Comparison of ENCODE assay signal across 8 mouse cellular contexts in genomic region chr5:3300801-3301457, GRCm38 (mm10). TPM values are rescaled to one million over a fixed set of nuclear protein-coding genes. Genes with fewer than 3 reads are reported as not detected.
DNase-seq lines count a peak whose midpoint lies in the region; ATAC-seq lines count a peak whose summit lies in the region.

No protein-coding gene starts in this region.

- peak; percentile 98 for ATAC-seq in megakaryocyte, adult 5-6 weeks (ENCODE audit: poor library complexity, severe bottlenecking)
- no peak for ATAC-seq in midbrain, embryonic 15.5 days (replicated peaks)

- H3K27me3 ChIP-seq in forebrain, embryonic 10.5 days (ENCODE audit: poor library complexity, severe bottlenecking): no peaks in the 10 kb centered on the region
- H3K27me3 ChIP-seq in midbrain, embryonic 15.5 days (replicated peaks): no peaks in the 10 kb centered on the region

- no peak overlapping the region for H3K4me2 ChIP-seq in midbrain, embryonic 15.5 days

- peak; percentile 21 to 36 for DNase-seq in urinary bladder, postnatal 36 days (ENCODE audit: low spot score in 2 of 2)
- no peak for DNase-seq in urinary bladder, adult 2 months (ENCODE audit: low spot score)
- DNase-seq in c-Kit-positive CD71-positive TER-119-negative erythroid progenitor cells, embryonic 14.5 days (ENCODE audit: low read depth): peak; percentile 2
- DNase-seq in cerebellum, adult 9-11 months: no peak
- DNase-seq in forebrain, embryonic 10.5 days (ENCODE audit: extremely low spot score, low spot score): no peak
- no peak for DNase-seq in kidney, adult 9 months

- H3K9me3 ChIP-seq in forebrain, embryonic 10.5 days: 0 out of 2 replicates have a peak, but pooled peaks cover 4% of the 10 kb centered on the region
- H3K9me3 ChIP-seq in midbrain, embryonic 15.5 days: no peaks in the 10 kb centered on the region

- no peak overlapping the region for H3K4me3 ChIP-seq in forebrain, embryonic 10.5 days
- H3K4me3 ChIP-seq in midbrain, embryonic 15.5 days: no peak overlapping the region

- 87% methylated on average over 12 of the region's 12 CpGs for WGBS in forebrain, embryonic 10.5 days
- 84% methylated on average over 12 of the region's 12 CpGs for WGBS in midbrain, embryonic 15.5 days

- no peak overlapping the region for H3K27ac ChIP-seq in forebrain, embryonic 10.5 days
- H3K27ac ChIP-seq in midbrain, embryonic 15.5 days: no peak overlapping the region

- H3K36me3 ChIP-seq in forebrain, embryonic 10.5 days (replicated peaks): no peaks in the 10 kb centered on the region
- H3K36me3 ChIP-seq in midbrain, embryonic 15.5 days (replicated peaks): no peaks in the 10 kb centered on the region

- no peaks in the 10 kb centered on the region for H3K4me1 ChIP-seq in forebrain, embryonic 10.5 days
- H3K4me1 ChIP-seq in midbrain, embryonic 15.5 days: no peaks in the 10 kb centered on the region

- no peak overlapping the region for H3K9ac ChIP-seq in midbrain, embryonic 15.5 days

RNA-seq across cellular contexts. Expression of gene Cdk6, which starts 40.4 kb away (rescaled TPM):
- 8.1 and 9.3 TPM in 2 replicates for polyA plus RNA-seq in urinary bladder, adult 2 months (2012; rRNA removed)
- total RNA-seq in megakaryocyte, adult 5-6 weeks (2015): 17.9 TPM in 2 replicates
- total RNA-seq in megakaryocyte, adult 5-6 weeks (2017): 9.7 and 18.8 TPM in 2 replicates
- polyA plus RNA-seq in forebrain, embryonic 10.5 days (2016; fragmentation: Nextera tagmentation; extraction: Ambion mirVana): 21.0 and 27.5 TPM in 2 replicates
- polyA plus RNA-seq in midbrain, embryonic 15.5 days (2015; fragmentation: Nextera tagmentation; extraction: Ambion mirVana): 10.2 and 12.4 TPM in 2 replicates

Comparison
In these comparisons a context has a peak if more than half of its experiments do, and no peak if none do; other contexts are left out.
1. DNase-seq: peak in urinary bladder, postnatal 36 days (2 of 2) and c-Kit-positive CD71-positive TER-119-negative erythroid progenitor cells, embryonic 14.5 days (single experiment); none in urinary bladder, adult 2 months (single experiment), cerebellum, adult 9-11 months (single experiment), forebrain, embryonic 10.5 days (single experiment) and kidney, adult 9 months (single experiment).